Mouse (Mus musculus): ENCODE results near the gene Ring1.

The Ring1 gene

DNA sequence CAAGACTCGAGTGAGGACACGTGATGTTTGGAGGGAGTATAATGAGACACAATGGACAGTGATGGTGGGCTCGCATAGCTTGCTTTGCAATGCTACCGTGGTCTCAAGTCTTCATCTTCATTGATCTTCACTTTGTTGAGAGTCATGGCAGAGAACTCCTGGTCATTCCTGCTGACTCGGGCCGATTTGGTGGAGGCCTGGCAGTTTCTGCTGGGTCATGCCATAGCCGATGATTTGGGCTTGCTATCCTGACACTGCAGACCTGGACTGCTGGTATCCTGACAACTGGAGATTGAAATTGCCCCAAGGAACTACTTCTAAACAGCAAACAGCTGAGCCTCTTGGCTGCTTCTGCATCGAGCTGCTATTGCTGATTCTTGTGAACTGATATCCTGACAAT lies 29.5 kb downstream of the Ring1 start:
- DNase-seq (ENCODE audit: extremely low spot score, low spot score): no peak

DNA sequence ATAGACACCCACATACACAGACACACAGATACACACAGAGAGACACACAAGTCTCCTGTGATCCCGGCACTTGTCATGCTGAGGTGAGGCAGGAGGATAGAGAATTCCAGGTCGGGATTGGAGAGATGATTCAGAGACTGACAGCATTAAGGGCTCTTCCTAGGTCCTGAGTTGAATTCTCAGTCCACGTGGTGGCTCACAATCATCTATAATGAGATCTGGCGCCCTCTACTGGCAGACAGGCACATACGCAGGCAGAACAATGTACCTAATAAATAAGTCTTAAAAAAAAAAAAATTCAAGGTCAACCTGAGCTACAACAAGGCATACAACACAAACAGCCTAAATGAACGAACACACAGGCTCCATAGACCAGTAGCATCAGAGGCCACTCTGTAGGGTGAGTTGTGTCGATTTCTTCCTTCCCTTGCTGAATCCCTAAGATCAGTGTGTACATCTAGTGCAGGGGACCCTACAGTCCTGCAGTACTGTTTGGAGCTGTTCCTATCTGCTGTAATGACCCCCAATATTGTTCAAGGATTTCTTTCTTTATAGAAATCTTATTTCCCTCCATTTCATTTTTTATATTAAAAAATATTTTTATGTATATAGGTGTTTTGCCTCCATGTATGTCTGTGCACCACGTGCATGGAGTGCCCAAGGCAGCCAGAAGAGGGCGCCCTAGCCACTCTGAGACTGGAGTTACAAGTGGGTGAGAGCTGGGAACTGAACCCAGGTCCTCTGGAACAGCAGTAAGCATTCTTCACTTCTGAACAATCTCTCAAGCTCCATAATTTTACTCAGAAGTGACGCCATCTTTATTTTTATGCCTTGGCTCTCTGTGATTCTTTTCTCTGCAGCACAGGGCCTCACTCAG lies 32.5 kb downstream of the Ring1 start:
- peak; percentile 61 for DNase-seq (ENCODE audit: extremely low spot score, low spot score)

DNA sequence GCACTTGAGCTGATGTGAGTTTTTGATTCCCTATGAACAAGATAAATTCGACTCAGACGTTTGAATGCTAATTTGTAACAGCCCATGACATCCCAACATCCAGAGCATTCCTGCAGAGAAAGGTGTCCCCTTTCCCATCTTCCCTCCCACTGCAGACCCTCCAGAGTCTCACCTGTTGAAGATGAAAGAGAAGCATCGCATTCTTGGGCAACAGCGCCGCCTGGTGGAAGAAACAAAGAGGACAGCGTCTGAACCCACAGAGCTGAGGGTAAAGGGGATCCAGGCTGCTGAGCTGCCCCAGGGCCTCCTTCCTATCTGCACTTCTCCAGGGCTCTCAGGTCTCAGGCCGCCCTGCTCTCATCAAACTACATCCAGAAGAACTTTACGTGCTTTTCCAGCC lies 42.3 kb downstream of the Ring1 start:
- peak; percentile 62 for DNase-seq (ENCODE audit: extremely low spot score, low spot score)

DNA sequence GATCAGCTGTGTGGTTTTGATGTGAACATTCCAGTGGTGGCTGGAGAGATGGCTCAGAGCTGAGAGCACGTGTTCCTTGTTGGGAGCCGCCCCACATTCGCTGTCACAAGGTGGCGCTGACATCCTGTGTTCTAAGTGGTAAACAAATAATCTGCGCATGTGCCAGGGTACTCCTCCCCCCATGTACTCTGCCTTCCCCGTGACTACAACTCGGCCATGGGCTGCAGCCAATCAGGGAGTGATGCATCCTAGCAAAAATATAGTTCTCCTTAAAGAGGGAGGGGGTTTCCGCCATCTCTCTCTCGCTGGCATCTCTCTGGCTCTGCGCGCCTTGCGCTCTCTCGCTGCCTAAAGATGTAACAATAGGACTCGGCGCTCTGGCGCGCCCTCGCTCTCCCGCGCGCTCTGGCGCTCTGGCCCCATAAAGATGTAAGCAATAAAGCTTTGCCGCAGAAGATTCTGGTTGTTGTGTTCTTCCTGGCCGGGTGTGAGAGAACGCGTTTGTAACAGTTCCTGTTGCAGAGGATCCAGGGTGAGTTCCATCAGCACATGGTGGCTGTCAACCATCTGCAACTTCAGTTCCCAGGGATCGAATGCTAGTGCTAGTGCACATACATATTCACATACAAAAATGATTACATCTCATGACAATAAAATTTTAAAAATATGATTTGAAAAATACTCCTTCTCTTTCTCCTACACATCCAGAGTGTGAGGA lies 43.1 kb downstream of the Ring1 start:
- DNase-seq (ENCODE audit: extremely low spot score, low spot score): peak; percentile 86

DNA sequence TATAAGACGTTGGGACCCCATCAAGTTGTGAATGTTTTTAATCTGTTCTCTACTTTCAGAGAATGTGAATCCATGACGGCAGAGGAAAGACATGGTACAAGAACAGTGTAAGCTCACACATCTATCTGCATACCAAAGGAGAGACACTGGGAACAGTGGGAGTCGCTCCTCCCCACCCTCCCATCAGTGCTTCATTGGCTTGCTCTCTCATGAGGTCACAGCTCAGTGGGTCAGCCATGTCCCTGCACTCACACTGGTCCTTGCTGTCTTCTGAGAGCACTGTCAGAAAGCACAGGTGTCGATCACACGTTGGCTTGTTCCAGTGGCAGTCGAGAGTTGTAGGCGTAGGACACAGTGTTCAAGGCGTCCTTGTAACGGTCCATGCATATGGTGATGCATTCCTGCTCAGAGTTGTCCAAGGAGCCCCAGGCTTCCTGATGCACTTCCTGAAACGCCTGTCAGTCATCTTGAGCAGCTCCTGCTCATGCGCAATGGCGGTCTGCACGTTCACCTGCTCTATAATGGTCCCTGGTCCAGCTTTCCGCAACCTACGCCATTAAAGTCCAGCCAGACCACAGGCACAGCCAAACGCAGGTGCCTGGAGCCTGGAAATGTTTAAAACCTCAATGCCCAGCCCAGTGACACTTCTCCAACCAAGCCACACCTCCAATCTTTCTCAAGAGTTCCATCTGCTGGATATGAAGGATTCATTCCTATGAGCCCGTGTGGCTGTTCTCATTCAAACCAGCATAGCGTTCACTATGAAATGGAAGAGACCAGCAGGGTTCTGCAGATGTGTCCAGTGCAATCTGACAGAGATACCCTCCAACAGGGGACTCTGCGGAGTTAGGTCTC lies 44.1 kb downstream of the Ring1 start:
- no peak for DNase-seq (ENCODE audit: extremely low spot score, low spot score)

DNA sequence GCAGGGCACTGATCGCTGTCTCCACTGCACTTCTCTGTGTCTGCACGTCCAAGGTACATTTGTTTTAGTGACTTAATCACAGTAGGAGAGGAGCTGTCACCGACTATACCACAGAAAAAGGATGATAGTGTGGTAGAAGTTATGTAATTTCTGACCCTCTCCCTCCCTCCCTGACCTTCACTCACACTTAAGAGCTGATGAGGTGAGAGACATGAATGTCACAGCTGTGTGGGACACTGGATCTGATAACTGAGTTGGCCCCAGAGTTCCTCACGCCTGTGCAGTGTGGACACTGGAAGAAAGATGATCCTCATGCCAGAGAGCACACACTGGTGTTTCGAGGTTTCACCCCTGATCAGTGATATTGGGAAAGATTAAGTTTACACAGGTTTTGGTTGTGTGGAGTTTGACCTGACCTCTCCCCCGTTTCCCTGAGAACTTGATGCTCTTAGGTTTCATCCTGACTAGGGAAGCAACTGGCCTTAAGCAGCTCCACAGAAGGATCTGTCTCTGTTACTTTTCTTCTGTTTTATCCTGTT lies 44.9 kb downstream of the Ring1 start:
- no peak for DNase-seq (ENCODE audit: extremely low spot score, low spot score)

DNA sequence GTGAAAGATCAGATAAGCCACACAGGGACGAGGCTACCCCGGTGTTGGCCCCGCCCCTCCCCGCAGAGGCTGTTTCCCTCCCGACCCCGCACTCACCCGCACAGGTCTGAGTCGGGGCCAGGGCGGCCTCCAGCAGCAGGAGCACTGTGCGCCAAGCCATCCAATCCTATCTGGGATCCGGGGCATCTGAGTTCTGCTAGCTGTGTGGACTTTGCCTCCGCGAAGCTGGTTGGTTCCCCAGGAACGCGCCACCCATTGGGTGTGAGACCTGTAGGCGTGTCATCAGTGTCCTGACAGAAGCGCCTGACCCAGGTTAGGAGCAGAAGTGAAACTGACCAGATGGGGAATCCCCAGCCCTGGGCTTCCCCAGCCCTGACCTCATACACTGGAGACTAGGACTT lies 45.8 kb downstream of the Ring1 start:
- no peak for DNase-seq (ENCODE audit: extremely low spot score, low spot score)

DNA sequence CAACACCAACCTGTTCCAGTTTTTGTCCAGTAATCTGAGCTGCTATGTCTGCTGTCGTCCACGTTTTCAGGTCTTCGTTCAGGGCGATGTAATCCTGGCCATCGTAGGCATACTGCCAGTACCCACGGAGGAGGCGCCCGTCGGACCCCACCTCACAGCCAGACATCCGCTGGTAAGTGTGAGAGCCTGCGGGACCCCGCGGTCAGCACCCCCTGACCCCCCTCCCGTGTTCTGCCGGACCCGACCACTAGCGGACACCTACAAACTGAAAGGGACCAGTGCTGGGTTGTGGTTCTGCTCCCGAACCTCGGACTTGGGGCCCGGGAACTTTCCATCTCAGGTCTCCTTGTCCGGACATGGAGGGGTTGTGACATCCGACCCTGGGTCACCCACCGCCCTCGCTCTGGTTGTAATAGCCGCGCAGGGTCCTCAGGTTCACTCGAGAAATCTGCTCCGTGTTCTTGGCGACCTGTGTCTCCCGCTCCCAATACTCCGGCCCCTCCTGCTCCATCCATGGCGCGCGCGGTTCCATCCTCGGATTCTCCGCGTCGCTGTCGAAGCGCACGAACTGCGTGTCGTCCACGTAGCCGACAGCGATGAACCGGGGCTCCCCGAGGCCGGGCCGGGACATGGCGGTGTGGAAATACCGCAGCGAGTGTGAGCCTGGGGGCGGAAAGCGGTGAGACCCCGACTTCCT lies 46.5 kb downstream of the Ring1 start:
- DNase-seq (ENCODE audit: extremely low spot score, low spot score): peak; percentile 41

DNA sequence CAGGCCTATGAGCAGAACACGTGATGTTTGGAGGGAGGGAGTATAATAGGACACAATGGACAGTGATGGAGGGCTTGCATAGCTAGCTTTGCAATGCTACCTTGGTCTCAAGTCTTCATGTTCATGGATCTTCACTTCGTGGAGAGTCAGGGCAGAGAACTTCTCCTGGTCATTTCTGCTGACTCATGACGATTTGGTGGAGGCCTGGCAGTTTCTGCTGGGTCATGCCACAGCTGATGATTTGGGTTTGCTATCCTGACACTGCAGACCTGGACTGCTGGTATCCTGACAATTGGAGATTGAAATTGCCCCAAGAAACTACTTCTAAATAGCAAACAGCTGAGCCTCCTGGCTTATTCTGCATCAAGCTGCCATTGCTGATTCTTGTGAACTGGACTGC lies 50.9 kb downstream of the Ring1 start:
- DNase-seq (ENCODE audit: extremely low spot score, low spot score): no peak

DNA sequence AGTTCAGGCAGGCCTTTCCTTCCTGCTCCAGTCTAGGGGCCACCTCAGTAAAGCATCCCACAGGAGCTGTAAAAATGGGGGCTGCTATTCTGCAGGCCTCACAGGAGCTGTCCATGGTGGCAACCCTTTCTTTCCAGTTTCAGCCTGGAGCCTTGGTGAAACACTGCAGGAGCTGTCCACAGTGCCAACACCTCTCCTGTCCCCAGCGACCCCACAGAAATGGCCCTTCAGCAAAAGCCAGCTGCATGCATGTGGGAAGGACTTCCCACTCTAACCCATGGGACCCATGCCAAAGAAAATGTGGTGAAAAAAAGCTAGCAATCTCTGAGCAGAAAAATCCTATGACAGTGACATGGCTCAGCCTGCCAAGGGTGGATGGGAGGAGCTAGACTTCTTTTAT lies 51.8 kb downstream of the Ring1 start:
- peak; percentile 50 for DNase-seq (ENCODE audit: extremely low spot score, low spot score)
